In genomic region chr7:87110312-87110984, GRCm38 (mm10) we compare ENCODE assay signal across 8 mouse cellular contexts.
A peak's percentile ranks its signal among the peaks of the same experiment; 100 is the strongest.
DNase-seq lines count a peak whose midpoint lies in the region; ATAC-seq and TF ChIP-seq lines count a peak whose summit lies in the region.

No protein-coding gene starts in this region.

- no peak overlapping the region for H3K4me2 ChIP-seq in liver, embryonic 14.5 days (ENCODE audit: low read depth)
- peak overlapping the region; percentile 15; the same call in 1 of the 2 replicates for H3K4me2 ChIP-seq in heart, postnatal 0 days (ENCODE audit: low read depth, low read length)
- H3K4me2 ChIP-seq in lung, embryonic 15.5 days, result peak overlapping the region; percentile 29
- H3K4me2 ChIP-seq in stomach, embryonic 15.5 days, result 0 out of 2 replicates have a peak overlapping the region, but pooled peaks have one; percentile 21

- TF ChIP-seq EP300 in liver, embryonic 14.5 days (IDR thresholded peaks at IDR 0.05; ENCODE audit: low read depth), result no peak
- TF ChIP-seq EP300 in heart, postnatal 0 days (IDR thresholded peaks at IDR 0.05; ENCODE audit: low read depth), result no peak

- no peaks in the 10 kb centered on the region for H3K4me1 ChIP-seq in liver, embryonic 14.5 days (replicated peaks; ENCODE audit: control insufficient read depth in 2 of 2, insufficient read depth in 2 of 2, low read length in 1 of 2)
- no peaks in the 10 kb centered on the region for H3K4me1 ChIP-seq in heart, postnatal 0 days (ENCODE audit: control insufficient read depth, insufficient read depth)
- H3K4me1 ChIP-seq in lung, embryonic 15.5 days, result no peaks in the 10 kb centered on the region
- no peaks in the 10 kb centered on the region for H3K4me1 ChIP-seq in stomach, embryonic 15.5 days

- peak; percentile 3 for DNase-seq in CD4-positive, CD25-positive, alpha-beta regulatory T cell, adult 2 months (ENCODE audit: low read depth, low spot score)
- DNase-seq in liver, embryonic 14.5 days (ENCODE audit: low read depth in 3 of 3, low spot score in 3 of 3), result peak in 1 of 3 experiments; percentile 4
- no peak for DNase-seq in liver
- DNase-seq in heart, postnatal 0 days (ENCODE audit: low spot score), result peak; percentile 51
- DNase-seq in gastrocnemius, postnatal 25 days, result no peak

- TF ChIP-seq CTCF in liver, embryonic 14.5 days (IDR thresholded peaks at IDR 0.05; ENCODE audit: low read depth), result peak; percentile 22; the same call in 1 of the 2 replicates
- peak; percentile 73 for TF ChIP-seq CTCF in heart, postnatal 0 days (IDR thresholded peaks at IDR 0.05; ENCODE audit: low read depth)

- ATAC-seq in CD4-positive, CD25-positive, alpha-beta regulatory T cell, adult 4 months, result no peak
- ATAC-seq in liver, embryonic 14.5 days (ENCODE audit: insufficient read depth), result no peak
- no peak for ATAC-seq in heart, postnatal 0 days (ENCODE audit: insufficient read depth, low read depth)
- no peak for ATAC-seq in lung, embryonic 15.5 days (ENCODE audit: borderline replicate concordance, extremely low read depth, low FRiP score, low TSS enrichment)
- ATAC-seq in stomach, embryonic 15.5 days (ENCODE audit: insufficient read depth, low FRiP score, low read depth), result no peak

- H3K9me3 ChIP-seq in liver, embryonic 14.5 days (ENCODE audit: control insufficient read depth, low read length), result no peaks in the 10 kb centered on the region
- H3K9me3 ChIP-seq in heart, postnatal 0 days (replicated peaks; ENCODE audit: control insufficient read depth, low read length), result no peaks in the 10 kb centered on the region
- H3K9me3 ChIP-seq in lung, embryonic 15.5 days, result no peaks in the 10 kb centered on the region
- H3K9me3 ChIP-seq in stomach, embryonic 15.5 days, result no peaks in the 10 kb centered on the region

- no peak overlapping the region for H3K4me3 ChIP-seq in liver, embryonic 14.5 days (ENCODE audit: insufficient read depth in 1 of 2, low read depth in 2 of 2, low read length in 2 of 2)
- no peak overlapping the region for H3K4me3 ChIP-seq in heart, postnatal 0 days (ENCODE audit: low read depth, low read length)
- no peak overlapping the region for H3K4me3 ChIP-seq in lung, embryonic 15.5 days
- H3K4me3 ChIP-seq in stomach, embryonic 15.5 days (replicated peaks), result no peak overlapping the region

- H3K9ac ChIP-seq in liver, embryonic 14.5 days (replicated peaks), result no peak overlapping the region
- no peak overlapping the region for H3K9ac ChIP-seq in heart, postnatal 0 days (replicated peaks; ENCODE audit: low read depth, low read length)
- no peak overlapping the region for H3K9ac ChIP-seq in lung, embryonic 15.5 days
- no peak overlapping the region for H3K9ac ChIP-seq in stomach, embryonic 15.5 days

- 21% methylated on average over 3 of the region's 3 CpGs for WGBS in liver, embryonic 14.5 days (ENCODE audit: insufficient replicate concordance)
- 33% methylated on average over 3 of the region's 3 CpGs for WGBS in heart, postnatal 0 days
- 28% methylated on average over 3 of the region's 3 CpGs for WGBS in lung, embryonic 15.5 days
- WGBS in stomach, embryonic 15.5 days, result 29% methylated on average over 3 of the region's 3 CpGs

- H3K27ac ChIP-seq in liver, embryonic 14.5 days, result no peak overlapping the region
- H3K27ac ChIP-seq in heart, postnatal 0 days (ENCODE audit: low read depth), result no peak overlapping the region
- no peak overlapping the region for H3K27ac ChIP-seq in lung, embryonic 15.5 days
- H3K27ac ChIP-seq in stomach, embryonic 15.5 days, result no peak overlapping the region

- no peaks in the 10 kb centered on the region for H3K36me3 ChIP-seq in liver, embryonic 14.5 days (replicated peaks; ENCODE audit: control insufficient read depth, insufficient read depth, low read depth)
- no peaks in the 10 kb centered on the region for H3K36me3 ChIP-seq in heart, postnatal 0 days (replicated peaks; ENCODE audit: control insufficient read depth, insufficient read depth, low read length)
- H3K36me3 ChIP-seq in lung, embryonic 15.5 days, result no peaks in the 10 kb centered on the region
- H3K36me3 ChIP-seq in stomach, embryonic 15.5 days, result no peaks in the 10 kb centered on the region

- H3K27me3 ChIP-seq in liver, embryonic 14.5 days (ENCODE audit: control insufficient read depth, insufficient read depth, low read length), result no peaks in the 10 kb centered on the region
- no peaks in the 10 kb centered on the region for H3K27me3 ChIP-seq in heart, postnatal 0 days (ENCODE audit: control insufficient read depth, insufficient read depth, low read length)
- no peaks in the 10 kb centered on the region for H3K27me3 ChIP-seq in lung, embryonic 15.5 days
- no peaks in the 10 kb centered on the region for H3K27me3 ChIP-seq in stomach, embryonic 15.5 days (replicated peaks)

Comparison
In these comparisons a context has a peak if more than half of its experiments do, and no peak if none do; other contexts are left out.
1. DNase-seq: peak in CD4-positive, CD25-positive, alpha-beta regulatory T cell, adult 2 months (single experiment) and heart, postnatal 0 days (single experiment); none in liver (single experiment) and gastrocnemius, postnatal 25 days (single experiment).